Mouse (Mus musculus): Measurements from ENCODE around the gene Slk. TPM values are rescaled to one million over a fixed set of nuclear protein-coding genes. Genes with fewer than 3 reads are reported as not detected.

Gene Slk
- total RNA-seq, 2 experiments from 2014 or later = 74.0 to 96.8 TPM

DNA sequence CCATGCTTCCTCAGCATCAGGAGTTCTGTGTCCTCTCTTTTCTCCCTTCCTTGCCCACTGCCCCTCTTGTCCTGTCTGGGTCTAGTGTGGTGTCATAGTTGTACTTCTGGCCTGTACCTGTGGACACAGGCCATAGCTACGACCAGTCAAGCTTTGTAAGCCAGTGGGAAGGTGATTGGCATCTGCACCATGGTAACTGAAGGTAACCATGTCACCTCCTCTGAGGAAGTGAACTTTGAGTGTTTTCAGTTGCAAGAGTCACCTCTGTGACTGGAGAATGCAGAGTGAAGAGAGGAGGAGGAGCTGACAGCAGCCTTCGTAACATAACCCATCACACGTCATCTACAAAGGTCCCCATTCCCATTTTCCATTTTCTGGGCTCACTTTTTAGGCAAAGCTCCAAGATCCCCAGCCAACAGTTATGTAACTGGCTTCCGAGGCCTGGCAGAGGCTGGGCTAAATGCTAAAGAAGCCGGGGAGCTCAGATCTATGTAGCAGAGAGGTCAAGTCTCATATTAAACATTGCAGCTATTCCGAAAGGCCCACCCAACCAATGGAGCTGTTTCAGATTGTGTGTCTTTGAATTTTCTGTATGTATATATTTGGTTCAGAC is 67.1 kb downstream of the Slk start:
- no peak for ATAC-seq (replicated peaks; ENCODE audit: low FRiP score, poor library complexity, severe bottlenecking)

DNA sequence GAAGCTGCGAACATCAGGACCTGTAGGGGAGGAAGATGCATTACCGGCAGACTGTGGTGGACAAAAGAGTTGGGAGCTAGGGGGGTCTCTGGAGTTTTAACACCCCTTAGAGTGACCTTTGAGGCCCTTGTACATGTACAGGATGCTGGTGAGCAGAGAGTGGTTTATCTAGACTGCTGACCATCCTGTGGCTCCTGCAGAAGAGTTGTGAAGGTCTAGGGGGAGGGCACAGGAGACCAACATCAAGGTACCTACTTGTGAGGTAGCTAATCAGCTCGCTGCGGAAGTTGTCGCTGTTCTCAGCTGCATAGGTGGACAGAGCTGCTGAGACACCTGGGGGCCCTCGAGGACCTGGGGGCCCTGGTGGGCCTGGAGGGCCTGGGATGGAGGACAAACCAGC is 69.6 kb downstream of the Slk start:
- ATAC-seq (replicated peaks; ENCODE audit: low FRiP score, poor library complexity, severe bottlenecking) = no peak

DNA sequence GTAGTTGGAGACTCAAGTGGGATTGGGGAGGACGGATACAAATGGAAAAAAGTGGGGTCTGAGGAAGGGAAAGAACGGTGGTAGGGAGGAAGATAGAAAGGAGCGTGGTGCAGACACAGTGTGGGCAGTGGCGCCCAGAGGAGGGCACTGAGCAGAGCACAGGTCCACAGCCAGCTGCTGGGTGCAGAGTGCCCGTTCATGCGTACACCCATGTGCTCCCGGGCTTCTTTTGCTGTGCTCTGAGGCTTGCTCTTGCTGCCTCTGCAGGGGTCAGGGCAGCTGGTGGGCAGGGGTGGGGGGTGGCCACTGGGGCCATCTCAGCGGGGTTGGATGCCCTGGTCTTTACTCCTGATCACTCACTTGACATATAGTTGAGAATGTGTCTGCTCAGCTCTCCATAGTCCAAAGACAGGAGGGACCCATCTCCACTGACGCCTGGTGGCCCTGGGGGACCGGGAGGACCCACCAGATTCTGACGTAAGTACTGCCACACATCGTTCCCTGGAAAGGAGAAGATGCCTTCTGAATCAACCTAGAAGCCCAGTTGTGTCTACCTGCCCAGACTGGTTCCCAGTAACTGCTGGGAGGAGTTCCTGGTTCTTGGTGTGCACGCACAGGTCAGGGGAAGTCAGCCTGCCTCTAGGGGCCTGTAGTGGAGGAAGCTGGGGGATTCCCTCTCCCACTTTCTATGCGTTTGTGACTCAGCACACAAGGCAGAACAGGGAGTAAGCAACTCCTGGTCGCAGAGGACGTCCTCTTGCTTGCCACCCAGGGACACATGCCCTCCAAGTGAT is 71.1 kb downstream of the Slk start:
- ATAC-seq (replicated peaks; ENCODE audit: low FRiP score, poor library complexity, severe bottlenecking) = no peak

DNA sequence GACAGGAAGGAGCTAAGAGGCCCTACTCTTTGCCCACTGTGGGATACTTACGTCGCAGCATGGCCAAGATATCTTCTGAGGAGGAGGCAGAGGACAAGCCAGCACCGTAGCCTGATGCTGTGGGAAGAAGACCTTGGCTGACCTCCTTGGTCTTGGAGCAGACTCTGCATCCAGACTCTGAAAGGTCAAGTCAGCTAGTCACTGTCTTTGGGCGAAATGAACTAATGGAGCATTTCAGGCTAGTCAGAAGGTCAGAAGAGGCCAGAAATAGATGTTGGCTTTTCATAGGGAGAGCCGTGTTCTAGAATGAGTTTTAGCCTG is 71.6 kb downstream of the Slk start:
- no peak for ATAC-seq (replicated peaks; ENCODE audit: low FRiP score, poor library complexity, severe bottlenecking)

DNA sequence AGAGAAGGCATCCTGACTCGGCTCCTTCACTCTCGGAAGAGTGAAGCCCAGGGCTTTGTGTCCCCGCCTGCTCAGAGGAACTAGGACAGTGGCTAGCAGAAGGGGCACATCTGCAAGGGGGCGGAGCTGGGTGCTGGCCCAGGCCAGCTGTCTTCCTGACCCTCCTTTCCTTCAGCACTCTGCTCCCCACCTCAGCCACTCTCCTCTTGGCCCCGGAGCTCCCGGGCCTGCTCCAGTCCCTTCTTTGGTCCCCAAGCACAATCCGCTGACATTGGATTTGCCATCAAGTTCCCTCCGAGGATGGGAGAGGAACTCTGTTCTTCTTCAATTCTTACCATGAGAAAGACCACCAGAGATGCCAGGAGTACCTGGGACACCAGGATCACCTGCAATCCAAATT is 72.8 kb downstream of the Slk start:
- no peak for ATAC-seq (replicated peaks; ENCODE audit: low FRiP score, poor library complexity, severe bottlenecking)

DNA sequence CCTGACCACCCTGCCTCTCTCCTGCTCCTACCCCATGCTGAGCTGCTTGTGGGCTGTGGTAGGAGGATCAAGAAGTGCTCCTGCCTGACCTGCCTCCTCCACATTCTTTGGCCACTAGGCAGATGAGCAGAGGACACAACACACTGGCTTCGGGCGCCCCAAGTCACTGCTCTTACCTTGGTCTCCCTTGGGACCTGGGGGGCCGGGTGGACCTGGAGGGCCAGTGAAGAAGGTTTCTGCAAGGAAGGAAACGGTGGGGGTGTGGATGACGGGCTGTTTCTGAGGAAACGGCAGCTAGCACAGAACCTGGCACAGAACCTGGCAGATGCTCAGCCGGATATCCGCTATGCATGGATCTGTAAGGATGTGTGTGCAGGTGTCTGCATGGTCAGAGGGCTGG is 73.7 kb downstream of the Slk start:
- no peak for ATAC-seq (replicated peaks; ENCODE audit: low FRiP score, poor library complexity, severe bottlenecking)

DNA sequence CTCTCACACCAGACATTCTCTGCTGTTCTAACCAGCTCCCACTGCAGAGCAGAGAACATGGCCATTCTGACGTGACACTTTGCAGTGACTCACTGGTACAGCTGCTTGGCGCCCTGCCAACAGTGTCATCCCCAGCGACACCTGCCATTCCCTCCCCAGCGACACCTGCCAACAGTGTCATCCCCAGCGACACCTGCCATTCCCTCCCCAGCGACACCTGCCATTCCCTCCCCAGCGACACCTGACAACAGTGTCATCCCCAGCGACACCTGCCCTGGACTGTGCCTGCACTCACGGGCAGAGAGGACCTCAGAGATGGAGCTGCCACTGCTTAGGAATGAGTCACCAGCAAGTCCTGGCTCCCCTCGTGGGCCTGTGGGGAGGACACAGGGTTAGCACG is 75.4 kb downstream of the Slk start:
- no peak for ATAC-seq (replicated peaks; ENCODE audit: low FRiP score, poor library complexity, severe bottlenecking)

DNA sequence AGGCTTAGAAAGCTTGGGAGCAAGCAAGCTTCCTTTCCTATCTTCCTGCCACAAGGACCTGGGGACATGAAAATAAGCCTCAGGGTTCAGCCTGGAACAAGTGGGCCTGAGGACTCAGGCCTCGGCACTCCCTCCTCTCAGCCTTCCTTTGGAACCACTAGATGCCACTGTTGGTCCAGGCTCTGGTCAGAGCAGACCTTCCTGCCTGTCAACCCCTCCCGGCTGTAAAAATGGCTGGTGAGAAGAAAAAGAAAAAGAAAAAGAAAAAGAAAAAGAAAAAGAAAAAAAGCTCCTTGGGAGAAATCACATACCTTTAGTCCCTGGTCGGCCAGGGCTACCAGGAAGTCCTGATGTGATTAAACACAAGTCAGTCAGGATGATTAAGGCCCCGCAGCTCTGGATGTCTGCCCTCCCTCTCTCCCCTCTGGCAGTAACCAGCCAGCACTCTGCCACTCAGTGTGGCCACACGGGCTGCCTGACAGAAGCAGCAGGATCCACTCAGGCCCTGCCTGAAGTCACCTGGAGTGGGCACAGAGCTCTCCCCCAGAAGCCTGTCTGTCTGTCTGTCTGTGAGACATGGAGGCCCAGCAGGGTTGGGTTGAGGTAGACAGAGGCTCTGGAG is 79.5 kb downstream of the Slk start:
- no peak for ATAC-seq (replicated peaks; ENCODE audit: low FRiP score, poor library complexity, severe bottlenecking)

DNA sequence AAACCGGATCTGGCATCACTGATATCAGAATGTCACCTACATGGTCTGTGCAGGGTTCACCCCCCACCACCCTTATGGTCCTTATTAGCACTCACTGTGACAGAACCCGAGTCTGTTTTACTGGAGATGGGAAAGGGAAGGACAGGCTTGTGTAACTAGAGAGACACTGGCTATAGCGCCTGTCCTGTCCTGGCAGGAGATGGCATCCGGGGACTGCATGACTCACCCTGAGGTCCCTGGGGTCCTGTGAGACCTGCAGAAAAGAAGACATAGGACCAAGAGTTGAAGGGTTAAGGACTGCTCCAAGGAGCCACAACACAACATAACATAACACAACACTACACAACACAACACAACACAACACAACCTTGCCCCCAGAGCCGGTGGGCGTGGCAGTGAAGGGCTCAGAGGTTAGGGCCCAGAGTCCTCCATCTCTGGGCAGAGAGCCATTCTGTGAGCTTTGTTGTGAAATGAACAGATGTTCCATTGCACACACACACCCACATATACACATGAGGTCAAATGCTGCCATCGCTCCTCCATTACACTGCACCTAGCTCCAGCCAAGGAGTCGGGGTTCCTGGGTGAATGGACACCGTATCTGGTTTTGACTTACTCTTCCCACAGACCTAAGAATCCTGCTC is 80.4 kb downstream of the Slk start:
- ATAC-seq (replicated peaks; ENCODE audit: low FRiP score, poor library complexity, severe bottlenecking) = no peak

DNA sequence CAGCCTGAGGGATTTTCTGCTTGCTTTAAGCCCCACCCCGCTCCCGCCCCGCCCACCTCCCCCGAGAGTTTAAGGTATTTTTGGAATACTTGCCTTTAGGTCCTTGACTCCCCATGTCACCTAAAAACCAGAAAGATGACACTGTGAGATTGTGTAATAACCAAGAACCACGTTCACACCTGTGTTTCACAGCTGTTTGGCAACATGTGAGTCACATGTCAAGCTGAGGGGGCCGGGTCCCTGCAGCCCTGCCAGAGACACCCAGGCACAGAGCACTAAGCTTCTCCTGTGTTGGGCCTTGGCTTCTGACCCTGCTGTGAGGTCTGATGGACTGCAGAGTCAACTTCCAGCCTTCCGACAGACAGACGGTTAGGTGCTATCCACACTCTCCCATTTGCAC is 88.1 kb downstream of the Slk start:
- no peak for ATAC-seq (replicated peaks; ENCODE audit: low FRiP score, poor library complexity, severe bottlenecking)

DNA sequence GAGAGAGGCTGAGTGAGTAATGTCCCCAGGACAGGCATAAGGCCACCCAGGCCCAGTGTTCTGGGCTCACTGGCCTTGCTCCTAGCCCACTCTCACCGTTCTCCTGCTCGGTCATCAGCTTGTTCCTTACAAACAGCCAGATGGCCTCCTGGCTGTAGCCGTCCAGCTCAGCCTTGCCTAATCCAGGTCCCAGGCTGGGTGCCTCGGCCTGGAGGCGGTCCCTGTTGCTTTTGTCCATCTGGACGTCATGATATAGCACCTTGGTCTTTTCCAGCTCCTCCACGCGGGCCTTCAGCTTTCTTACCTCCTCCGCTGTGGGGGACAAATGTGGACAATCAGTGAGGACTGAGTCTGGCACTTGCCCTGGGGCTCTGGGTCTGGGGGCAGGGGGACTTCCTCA is 88.9 kb downstream of the Slk start:
- no peak for ATAC-seq (replicated peaks; ENCODE audit: low FRiP score, poor library complexity, severe bottlenecking)

DNA sequence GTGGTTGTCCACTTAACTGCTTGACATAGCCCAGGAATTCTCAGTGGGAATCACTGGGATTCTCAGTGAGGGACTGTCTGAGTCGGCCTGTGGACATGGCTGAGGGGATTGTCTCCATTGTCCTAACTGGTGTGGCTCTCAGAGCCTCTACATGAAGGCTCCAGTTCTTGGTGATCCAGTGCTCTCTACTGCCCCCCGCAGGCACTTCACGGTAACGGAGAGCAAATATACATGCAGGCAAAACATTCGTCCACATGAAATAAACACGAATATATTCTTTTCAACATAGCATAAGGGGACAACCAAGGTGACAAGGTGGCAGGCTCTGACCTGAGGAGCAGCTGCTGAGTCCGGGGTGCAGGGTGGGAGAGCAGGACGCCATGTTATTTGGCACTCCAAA is 94.9 kb downstream of the Slk start:
- ATAC-seq (replicated peaks; ENCODE audit: low FRiP score, poor library complexity, severe bottlenecking) = peak; percentile 66

DNA sequence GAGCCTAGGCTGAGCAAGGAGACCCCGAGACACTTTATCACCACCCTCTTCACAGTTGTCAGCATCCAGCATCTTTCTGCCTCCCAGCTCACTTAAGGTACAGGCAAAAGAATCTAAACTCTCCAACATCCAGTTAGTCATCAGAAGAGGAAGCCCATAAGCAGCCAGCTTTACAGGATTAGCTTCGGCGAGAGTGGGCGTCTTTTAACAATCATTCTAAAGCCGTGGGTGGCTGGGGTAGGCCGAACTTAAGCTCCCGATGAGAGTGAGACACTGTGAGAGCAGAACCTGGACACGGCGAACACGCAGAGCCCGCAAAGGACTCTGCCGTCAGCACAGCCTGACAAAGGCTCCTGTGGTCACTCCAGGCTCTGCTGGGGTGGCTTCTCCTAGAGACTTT is 99.2 kb downstream of the Slk start:
- no peak for ATAC-seq (replicated peaks; ENCODE audit: low FRiP score, poor library complexity, severe bottlenecking)

DNA sequence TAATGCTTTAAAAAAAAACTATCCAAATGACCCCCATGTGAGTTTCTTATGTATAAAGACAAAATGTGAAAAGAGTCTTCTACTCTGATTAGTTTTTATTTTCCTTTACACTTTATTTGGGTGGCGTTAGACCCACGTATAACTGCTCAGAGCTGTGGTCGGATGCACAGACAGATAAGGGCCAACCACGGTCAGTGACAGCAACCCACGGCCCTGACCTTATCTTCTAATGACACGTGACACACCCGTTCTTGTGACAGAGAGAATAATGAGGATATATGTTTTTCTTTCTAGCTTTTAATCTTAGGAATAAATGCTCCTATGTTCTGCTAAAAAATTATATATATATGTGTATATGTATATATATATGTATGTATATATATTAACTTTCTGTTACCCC is 110.1 kb downstream of the Slk start:
- ATAC-seq (replicated peaks; ENCODE audit: low FRiP score, poor library complexity, severe bottlenecking) = no peak

DNA sequence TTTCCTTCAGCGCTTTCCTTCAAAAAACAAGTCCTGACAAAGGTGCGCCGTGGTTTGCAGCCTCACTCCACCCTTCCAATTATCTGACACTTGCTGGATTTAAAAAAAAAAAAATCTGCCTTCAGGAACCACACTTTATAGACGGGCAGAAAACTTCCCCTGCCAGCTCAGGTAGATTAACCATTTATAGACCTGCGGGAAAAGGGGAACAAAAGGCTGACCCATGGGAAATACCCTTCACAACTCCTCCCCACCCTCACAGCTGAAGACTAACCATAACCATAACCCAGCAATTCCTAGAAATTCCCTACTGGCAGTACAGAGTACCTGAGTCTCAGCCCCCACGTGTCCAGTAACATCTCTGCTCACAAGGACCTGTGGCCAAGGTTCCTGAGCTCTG is 112.5 kb downstream of the Slk start, which contains the start of gene Col17a1:
Gene Col17a1, minus strand, starts transcription at position 101 of the 400 bp plus-strand sequence.
- no peak for ATAC-seq (replicated peaks; ENCODE audit: low FRiP score, poor library complexity, severe bottlenecking)

Other genes with a start within 250 kb of the Slk start
- 0.19 and 1.5 TPM in 2 replicates for gene Sh3pxd2a, start 115.3 kb upstream of the Slk start, total RNA-seq (2015; ENCODE audit: low replicate concordance)
- gene Sh3pxd2a, start 115.3 kb upstream of the Slk start, total RNA-seq (2017; ENCODE audit: low replicate concordance) = 1.1 and 1.4 TPM in 2 replicates
- gene Stn1, start 42.2 kb upstream of the Slk start, total RNA-seq (2015; ENCODE audit: low replicate concordance) = 3.8 TPM in 2 replicates
- gene Stn1, start 42.2 kb upstream of the Slk start, total RNA-seq (2017; ENCODE audit: low replicate concordance) = 7.1 and 8.2 TPM in 2 replicates
- not detected in 2 replicates for gene Col17a1, start 112.4 kb downstream of the Slk start, total RNA-seq (2015; ENCODE audit: low replicate concordance)
- gene Col17a1, start 112.4 kb downstream of the Slk start, total RNA-seq (2017; ENCODE audit: low replicate concordance) = not detected in 2 replicates
- 25.2 and 26.8 TPM in 2 replicates for gene Sfr1, start 152.0 kb downstream of the Slk start, total RNA-seq (2015; ENCODE audit: low replicate concordance)
- gene Sfr1, start 152.0 kb downstream of the Slk start, total RNA-seq (2017; ENCODE audit: low replicate concordance) = 23.4 and 31.6 TPM in 2 replicates